Mouse (Mus musculus) cerebellum, postnatal 10 days (tissue): ENCODE data around the gene Cpsf4.
"Not testable (repeated sequence)": the region's sequence is repeated elsewhere in the genome, so short reads cannot be mapped to it uniquely, and the experiment has no call there.

ENCODE experiments used
- DNase-seq, 2 experiments: peaks; one replicate each; pipeline ENCODE4 v3.0.0; 2021; ENCODE audit warnings: mixed read lengths in 2 of 2

The Cpsf4 gene

DNA sequence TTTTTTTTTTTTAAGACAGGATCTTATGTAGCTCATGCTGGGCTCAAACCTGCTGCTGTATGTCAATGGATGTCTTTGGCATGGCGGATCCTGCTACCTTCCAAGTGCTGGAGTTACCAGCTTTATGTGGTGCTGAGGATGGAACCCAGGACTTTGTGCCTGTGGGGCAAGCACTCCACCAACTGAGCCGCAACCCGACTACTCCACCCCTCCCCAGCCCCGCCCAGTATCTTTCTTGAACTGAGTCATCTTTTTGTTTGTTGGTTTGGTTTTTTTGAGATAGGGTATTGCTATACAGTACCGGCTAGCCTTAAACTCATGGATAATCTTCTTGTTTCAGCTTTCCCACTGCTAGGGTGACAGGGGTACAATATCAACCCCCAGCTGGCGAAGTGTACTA, 22.4 kb downstream of the Cpsf4 start:
- DNase-seq, result no peak

DNA sequence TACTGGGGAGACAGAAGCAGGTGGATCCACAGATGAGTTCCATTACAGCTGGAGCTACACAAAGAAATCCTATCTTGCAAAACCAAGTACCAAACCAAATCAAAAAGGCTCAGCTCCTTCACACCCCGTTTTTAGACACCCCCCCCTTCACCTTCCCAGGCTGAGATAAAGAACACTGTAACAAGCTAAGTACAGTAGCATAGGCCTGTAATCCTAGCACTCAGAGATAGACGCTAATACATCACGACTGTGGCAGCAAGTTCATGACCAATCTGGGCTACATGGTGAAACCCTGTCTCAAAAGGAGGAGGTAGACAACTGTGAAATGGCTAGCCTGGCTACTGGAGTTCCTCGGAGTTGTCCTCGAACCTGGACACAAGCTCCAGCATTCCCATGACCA, 23.4 kb downstream of the Cpsf4 start:
- DNase-seq, result no peak

DNA sequence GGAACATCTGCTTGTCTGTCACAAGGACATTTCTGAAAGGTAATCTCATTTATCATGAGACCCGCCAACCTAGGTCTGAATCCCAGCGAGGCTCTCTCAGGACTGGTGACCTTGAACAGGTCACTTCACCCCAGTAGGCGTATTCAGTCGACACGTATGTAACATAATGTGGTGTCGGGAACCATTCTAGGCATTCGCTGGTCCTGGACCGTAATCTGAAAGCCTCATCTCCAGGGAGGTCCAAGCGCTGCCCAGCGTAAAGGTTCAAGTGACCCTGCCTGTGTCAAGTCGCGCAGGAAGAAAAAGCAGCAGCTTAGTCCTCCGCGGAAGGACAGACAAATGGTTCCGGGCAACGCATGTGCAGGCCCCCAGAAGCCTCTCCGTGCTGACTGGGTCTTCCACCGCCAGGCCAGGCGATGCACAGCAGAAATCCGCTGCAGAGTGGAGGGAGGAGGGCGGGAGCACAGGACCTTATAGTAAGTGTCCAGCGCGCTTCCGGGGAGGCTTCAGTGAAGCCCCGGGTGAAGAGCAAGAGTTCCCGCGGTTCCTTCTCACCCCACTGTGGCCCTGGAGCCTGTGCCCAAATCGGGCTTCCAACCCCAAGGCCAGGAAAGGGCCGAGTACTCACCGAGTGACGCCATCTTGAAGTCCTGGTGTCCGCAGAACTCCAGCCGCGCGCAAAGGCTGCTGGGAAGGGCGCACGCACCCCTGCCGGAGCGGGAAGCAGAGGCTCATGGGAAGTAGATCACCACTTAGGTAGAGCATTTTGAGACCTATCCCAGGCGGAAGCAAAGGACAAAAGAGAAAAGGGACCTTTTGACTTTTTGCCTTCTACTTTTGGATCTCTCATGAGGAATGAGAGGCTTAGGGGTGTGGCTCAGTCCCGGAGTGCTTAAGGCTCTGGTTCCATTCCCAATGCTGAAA, 24.1 kb downstream of the Cpsf4 start:
- peak; percentile 95 to 97 for DNase-seq

DNA sequence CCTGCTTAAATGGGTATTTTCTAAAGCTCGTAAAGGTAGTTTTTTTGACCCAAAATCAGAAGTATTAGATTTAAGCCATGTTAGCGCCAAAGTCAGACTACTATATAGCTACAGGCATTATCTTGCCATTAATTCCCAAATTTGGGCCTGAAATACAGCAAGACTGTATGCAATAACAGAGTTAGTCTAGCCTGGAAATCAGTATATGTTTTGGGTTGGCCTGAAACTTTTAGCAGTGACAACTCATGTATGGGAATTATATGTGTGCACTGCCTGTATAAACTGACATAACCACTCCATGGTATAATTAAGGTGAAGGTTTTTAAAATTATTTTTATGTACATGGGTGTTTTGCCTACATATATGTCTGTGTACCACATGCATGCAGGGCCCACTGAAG, 24.9 kb downstream of the Cpsf4 start, which contains the start of gene Atp5j2:
Atp5j2 (minus strand) TSS at position 101 of the 400 bp plus-strand sequence.
- no peak for DNase-seq

DNA sequence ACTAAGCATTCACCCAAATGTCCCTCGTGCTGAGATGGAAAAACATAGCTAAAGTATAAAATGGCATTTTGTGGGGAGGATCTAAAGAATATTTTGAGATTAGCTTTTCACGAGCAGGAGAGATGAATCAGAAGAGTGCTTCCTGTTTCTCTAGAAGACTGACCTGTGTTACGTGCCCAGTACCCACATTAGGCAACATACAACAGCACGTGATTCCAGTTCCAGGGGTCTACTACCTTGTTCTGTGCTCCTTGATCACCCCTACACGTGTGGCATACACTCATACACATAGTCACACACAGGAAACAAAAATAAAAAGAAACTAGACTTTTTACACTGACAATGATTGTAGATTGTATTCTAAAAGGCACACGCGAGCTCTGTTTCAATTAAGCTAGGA, 33.4 kb downstream of the Cpsf4 start:
- DNase-seq, result no peak

DNA sequence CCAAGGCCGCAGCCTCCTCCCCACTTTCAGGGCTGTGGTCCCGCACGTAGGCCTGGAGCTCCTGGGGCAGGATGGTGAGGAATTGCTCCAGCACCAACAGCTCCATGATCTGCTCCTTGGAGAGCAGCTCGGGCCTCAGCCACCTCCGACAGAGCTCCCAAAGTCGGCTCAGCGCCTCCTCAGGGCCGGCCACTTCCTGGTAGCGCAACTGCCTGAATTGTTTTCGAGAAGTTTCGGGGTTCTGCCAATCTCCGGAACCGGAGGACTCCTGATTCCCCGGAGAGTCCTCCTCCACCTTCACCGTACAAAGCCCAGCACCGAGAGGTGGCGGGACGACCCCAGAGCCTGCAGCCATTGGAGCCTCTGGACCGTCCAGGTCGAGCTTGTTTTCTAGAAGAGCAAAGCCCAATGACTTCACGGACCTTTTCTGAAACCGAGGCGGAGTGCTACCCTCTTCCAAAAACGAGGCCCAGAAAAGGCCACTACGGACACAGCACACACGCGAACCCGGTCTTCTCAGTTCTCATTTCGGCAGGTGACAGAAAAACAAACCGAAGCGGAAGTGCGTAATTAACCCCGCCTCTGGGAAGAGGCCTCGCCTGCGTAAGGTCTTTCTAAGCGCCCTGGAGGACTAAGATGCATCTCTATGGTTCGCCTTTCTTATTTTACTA, 34.4 kb downstream of the Cpsf4 start, which contains the start of gene Zkscan14:
Zkscan14 (minus strand) TSS at position 548 of the 671 bp plus-strand sequence.
- peak; percentile 82 to 84 for DNase-seq

DNA sequence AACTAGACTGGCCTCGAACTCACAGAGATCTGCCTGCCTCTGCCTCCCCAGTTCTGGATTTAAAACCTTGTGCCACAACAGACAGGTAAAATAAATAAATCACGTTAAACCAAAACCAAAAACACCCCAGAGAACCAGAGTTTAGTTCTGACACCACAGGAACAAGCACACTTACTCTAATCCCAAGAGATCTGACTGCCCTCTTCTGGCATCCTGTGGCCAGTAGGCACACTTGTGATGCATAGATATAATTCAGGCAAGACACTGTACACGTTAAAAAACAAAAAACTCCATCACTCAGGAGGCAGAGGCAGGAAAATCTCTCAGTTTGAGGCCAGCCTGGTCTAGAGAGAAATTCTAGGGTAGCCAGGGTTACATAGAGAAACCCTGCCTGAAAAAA, 35.4 kb downstream of the Cpsf4 start:
- DNase-seq, result no peak

DNA sequence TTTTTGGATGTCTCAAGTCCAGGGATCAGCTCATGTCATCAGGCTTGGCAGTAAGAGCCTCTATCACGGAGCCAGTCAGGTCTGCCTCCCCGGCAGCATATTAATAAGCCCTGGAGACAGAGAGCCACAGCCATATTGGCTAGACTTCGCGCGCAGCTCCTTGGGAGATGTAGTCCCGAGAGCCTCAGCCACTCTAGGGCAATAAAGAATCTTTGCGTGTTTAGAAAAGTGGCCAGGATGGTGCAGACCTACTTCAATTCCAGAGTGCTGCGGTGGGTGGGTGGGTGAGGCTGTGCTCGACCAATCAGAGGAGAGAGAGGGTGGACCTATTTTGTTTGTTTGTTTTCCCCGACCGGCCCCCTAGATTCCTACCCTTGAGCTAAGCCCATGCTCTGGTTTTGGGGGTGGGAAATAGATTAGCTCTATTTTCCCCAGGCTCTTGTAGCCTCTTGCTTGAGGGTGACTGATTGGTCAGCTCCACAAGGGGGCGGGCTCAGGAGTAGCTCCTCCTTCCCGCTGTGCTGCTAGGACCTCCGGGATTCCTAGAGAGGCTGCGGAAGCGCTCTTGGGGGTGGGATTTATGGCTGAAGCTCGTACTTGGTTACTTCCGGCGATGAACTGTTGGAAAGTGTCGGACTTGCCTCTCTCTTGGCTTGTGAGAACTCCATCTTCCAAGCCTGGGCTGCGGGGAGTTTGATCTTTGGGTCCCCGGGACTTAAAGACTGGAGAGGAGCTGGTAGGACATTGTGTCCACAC, 37.1 kb downstream of the Cpsf4 start, which contains the start of gene Zkscan5:
Zkscan5 (plus strand) TSS at position 627 of the 756 bp plus-strand sequence.
- DNase-seq, result peak; percentile 99

DNA sequence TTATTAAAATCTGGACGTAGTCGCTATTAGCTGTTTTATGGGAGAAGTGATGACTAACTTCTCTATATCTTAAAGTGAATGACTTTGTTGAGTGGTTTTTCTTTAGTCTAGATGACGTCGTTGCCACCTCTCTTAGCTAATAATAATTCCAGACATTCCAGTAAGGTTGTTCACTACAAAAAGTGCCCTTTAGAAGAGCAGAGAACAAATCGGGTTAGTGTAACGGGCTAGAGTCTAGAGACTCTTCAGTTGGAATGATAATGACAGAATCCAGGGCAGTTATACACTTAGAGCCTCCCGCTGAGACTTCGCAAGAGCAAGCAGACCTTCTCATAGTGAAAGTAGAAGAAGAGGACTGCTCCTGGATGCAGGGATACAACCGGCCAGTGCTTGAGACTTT, 38.0 kb downstream of the Cpsf4 start:
- DNase-seq, result peak in 1 of 2 experiments; percentile 31

DNA sequence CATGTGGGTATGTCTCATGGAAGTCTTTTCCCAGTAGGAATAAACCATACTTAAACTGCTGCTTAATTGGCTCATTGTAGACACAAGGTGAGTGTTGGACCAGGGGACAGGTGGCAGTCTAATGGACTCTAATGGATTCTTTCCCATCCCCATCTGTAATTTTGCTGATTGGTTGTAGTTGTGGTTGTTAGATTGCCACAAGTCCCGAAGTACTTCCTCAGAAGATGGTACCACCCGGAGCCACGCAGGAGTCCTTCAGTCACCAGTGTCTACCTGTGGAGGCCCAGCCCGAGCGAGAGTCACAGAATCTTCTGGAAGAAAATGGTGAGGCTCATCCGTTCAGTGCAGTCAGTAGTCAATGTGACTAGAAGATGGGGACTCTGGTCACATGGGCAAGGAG, 40.4 kb downstream of the Cpsf4 start:
- DNase-seq, result no peak

DNA sequence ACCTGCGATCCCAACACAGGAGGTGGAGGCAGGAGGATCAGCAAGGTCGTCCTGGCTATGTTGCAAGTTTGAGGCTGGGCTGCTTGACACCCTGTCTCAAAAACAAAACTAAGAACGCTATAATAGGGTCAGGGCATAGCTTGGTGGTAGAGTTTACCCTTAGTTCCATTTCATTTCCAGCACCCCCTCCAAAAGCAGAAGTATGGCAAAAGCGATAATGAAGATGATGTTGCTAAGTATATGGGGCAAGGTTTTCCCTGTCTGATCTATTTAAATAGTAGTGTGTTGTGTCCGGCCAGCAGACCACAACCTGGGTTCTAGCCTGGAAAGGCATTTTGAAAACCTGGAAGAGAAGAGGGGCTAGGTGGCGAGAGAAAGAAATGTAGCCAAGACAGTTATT, 40.9 kb downstream of the Cpsf4 start:
- no peak for DNase-seq

DNA sequence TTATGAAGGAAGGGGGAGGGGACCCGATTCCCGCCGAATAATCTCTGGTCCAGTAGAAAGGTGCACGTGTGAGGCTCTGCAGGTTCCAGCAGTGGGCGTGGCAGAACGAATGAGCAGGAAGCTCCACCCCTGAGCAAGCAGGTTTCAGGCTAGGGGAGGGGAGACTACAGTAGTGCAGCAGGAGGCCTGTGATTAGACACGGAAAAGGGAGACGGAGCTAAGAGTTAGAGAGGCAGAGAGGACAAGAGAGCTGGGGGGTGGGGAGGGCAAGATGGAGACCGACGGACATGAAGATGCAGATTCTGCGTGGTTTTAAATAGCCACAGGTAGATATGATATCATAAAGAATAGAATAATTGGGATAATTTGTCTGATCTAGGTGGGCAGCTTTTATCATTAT, 41.4 kb downstream of the Cpsf4 start:
- DNase-seq, result not testable (repeated sequence)

DNA sequence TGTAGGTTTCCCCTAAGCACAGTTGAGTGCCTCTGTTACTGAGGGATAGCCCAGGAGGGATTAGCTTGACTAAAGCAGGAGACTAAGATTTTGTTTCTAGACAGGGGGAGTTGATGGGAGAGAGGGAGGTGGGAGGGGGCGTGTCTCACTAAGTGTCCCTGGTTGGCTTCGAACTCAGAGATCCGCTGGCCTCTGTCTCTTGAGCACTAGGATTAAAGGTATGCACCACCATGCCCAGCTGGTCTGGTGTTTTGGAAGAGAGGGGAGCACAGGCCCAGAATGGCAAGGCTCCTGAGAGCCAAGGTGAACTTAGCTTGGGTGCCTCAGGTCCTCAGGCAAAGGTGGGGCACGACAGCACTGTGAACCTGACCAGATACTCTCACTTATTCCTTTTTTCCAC, 44.3 kb downstream of the Cpsf4 start:
- no peak for DNase-seq

DNA sequence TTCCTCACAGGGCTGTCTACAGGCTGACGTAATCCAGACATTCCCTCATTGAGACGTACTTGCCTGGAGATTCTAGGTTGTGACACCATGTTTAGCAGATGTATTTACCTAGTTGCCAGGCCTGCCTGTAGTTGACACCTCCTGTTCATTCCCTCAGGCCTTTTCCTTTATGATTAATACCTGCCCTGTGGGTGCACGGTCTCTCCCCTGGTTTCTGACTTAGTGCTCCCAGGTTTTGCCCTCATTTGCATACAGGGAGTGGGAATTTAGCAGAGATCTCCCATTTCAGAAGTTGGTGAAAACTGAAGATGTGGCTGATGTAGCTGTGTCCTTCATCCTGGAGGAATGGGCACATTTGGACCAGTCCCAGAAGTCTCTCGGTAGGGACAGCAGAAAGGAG, 45.2 kb downstream of the Cpsf4 start:
- DNase-seq, result no peak

DNA sequence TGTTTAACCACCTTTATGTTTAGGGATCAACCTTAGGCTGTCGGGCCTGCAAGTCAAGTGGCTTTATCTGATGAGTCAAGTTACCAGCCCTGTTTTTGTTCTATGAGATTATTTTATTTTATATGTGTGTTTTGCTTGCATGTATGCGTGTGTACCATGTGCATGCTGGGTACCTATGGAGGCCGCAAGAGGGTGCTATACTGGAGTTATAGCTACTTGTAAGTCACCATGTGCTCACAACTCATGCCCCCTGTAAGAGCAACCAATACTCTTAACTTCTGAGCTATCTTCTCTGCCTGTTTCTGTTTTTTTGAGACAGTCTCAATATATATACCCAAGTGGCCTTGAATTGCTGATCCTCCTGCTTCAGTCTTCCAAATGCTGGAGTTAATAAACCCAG, 46.5 kb downstream of the Cpsf4 start:
- DNase-seq, result no peak

DNA sequence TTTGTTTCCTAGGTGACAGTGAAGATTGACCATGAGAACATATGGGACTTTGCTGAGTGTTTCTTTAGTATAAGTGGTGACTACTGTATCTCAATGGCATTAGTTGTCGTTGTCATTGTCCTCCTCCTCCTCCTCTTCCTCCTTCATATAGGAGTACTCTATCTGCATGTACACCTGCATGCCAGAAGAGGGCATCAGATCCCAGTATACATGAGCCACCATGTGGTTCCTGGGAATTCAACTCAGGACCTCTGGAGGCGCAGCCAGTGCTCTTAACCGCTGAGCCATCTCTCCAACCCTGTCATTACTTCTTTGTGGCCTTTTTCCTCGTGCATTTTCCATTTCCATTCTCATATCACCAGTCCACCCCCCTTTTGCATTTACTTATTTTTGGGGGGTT, 47.7 kb downstream of the Cpsf4 start:
- no peak for DNase-seq

DNA sequence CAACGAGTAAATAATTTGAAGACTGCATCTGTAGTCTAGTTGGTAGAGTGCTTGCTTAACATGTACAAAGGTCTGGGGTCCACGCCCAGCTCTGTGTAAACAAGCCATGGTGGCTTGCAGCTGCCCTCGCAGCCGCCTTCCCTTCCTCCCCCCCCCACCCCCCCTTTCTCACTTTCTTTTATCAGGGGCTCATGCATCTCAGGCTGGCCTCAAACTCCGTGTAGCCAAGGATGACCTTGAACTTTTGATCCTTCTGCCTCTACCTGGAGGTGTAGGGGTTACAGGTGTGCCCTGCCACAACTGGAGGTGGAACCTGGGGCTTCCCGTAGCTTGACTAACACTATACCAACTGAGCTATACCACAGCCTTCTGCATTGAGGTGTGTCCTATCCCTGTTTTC, 50.7 kb downstream of the Cpsf4 start:
- no peak for DNase-seq

DNA sequence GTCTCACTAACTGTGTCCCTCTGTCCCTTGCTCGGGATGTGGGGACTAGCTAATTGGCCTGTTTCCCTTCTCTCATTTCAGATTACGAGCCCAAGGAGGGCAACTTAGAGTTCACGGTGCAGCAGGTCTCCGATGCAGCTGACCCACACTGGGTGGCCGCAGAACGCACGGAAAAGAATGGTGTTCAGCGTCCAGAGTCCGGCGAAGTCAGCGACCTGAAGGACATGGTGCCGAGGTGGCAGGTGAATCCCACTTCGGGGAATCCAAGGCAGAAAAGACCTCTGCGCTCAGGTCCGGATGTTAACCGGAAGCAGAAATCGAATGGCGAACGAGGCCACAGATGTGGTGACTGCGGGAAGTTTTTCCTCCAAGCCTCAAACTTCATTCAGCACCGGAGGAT, 51.2 kb downstream of the Cpsf4 start:
- no peak for DNase-seq

DNA sequence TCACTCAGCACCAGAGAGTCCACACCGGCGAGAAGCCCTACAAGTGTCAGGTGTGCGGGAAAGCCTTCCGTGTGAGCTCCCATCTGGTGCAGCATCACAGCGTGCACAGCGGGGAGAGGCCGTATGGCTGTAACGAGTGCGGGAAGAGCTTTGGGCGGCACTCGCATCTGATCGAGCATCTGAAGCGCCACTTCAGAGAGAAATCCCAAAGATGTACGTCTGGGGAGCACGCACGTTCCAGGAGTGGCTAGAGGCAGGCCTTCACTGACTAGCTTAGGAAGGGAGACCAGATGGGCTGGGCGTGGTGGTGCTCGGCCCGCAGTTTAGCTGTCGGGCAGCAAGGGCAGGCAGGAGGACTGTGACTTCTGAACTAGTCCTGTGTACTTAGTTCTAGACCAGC, 51.7 kb downstream of the Cpsf4 start:
- DNase-seq, result no peak

DNA sequence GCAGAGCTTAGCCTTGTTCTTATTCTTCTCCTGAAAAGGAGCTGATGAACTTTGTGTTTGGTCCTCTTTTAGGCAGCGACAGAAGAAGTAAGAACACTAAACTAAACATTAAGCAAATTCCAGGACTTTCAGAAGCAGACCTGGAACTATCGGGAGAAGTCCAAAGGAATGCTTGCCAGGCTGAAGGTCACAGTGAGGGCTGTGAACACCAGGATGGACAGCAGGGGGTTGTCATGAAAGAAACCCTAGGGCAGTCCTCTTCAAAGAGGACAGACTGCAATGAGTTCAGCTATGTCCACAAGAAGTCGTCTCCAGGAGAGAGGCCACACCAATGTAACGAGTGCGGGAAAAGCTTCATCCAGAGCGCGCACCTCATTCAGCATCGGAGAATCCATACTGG, 53.0 kb downstream of the Cpsf4 start:
- DNase-seq, result no peak

DNA sequence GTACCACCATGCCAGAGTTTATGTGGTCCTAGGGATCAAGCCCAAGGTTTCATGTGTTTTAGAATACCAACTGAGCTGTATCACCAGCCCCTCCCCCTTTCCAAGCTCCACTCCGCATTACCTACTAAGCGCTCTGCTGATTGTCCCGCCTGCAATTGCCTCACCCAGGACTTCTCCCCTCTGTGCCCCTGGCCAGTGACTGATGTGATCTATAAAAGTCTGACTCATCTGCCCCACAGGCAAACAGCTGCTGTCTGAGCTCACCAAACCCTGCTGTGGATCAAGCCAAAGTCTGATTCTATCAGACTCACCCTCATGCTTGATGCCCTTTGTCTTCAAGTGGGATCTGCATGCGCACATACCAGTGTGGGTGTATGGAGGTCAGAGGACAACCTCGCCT, 55.8 kb downstream of the Cpsf4 start:
- no peak for DNase-seq

DNA sequence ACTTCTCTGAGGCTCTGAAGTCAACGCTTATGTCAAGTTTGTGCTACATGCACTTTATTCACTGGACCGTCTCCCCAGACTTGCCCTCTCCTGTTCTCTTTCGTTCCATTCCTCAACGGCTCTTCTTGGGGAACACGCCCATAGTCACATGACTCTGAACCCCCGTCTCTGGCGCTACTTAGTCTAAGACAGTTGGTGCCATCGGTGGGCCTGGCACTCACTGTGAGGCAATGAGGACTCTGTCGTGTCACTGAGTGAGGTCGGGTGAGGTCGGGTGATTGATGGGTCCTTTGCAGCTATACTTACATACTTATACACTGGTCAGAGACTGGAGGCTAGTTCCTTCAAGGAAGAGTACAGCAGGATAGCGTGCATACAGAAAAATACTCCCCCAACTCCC, 56.4 kb downstream of the Cpsf4 start:
- no peak for DNase-seq

DNA sequence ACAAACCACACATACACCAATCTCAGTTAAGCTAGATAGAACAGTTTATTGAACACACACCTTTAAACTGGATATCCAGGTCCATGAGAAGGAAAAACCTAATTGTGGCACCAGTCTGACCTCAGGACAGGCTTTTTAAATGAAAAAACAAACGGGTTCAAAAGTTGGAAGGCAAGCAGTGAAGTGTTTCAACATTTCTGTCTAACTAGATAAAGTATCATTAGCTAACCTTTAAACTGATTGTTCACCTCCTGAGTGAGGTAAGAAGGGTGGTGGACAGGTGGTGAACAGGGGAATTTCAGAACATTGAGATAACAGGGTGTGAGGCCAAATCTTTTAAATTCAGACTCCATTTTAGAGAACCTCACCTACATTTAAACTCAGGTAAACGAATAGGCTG, 59.4 kb downstream of the Cpsf4 start:
- DNase-seq, result no peak
